Mouse (Mus musculus) cerebellum, adult 2 months (tissue): ENCODE measurements around the gene Gna13. TPM values are rescaled to one million over a fixed set of nuclear protein-coding genes. Genes with fewer than 3 reads are reported as not detected.
A peak's percentile ranks its signal among the peaks of the same experiment; 100 is the strongest.

Experiments used
- DNase-seq, 2 experiments: peaks; one replicate each; pipeline ENCODE4 v3.0.0; 2021
- H3K27ac ChIP-seq: fragments of 200-500 bp; 2 replicates; pipeline ENCODE4 v1.5.1; 2012; ENCODE audit warnings: low read length, control low read depth, inconsistent platforms; ENCODE audit not compliant: insufficient read depth
- H3K27me3 ChIP-seq: fragments of 200-500 bp; 2 replicates; pipeline ENCODE4 v1.6.1; 2012; ENCODE audit warnings: inconsistent platforms, mild to moderate bottlenecking, low read length, moderate library complexity; ENCODE audit not compliant: control insufficient read depth, insufficient read depth
- H3K4me1 ChIP-seq: fragments of 200-500 bp; 2 replicates; pipeline ENCODE4 v1.6.1; 2011; ENCODE audit warnings: low read length; ENCODE audit not compliant: control insufficient read depth, insufficient read depth
- H3K4me3 ChIP-seq: fragments of 200-500 bp; replicated peaks from 2 replicates; pipeline ENCODE3; 2011; ENCODE audit warnings: mild to moderate bottlenecking, low read depth, low read length, control low read depth; ENCODE audit not compliant: insufficient read depth
- CTCF ChIP-seq: fragments of 200-500 bp; IDR thresholded peaks from 2 replicates; pipeline ENCODE4 v1.5.1; 2011; ENCODE audit warnings: low read depth, mild to moderate bottlenecking, control low read depth, low read length, moderate library complexity, borderline replicate concordance; ENCODE audit not compliant: insufficient read depth
- POLR2A ChIP-seq: fragments of 200-500 bp; IDR thresholded peaks from 2 replicates; pipeline ENCODE4 v1.6.1; 2011; ENCODE audit warnings: low read length, control low read depth, borderline replicate concordance; ENCODE audit not compliant: insufficient read depth
- WGBS: fragments of 180-500 bp; shearing (Covaris S2); methylation state at CpG from one replicate; pipeline ENCODE4 v1.1.7; 2018; 5-methylcytosine and 5-hydroxymethylcytosine counted together
- polyA plus RNA-seq: library from polyadenylated mRNA; depleted of rRNA; stranded (reverse); fragments of >200 nt; gene quantifications from 2 replicates; pipeline ENCODE4 v1.2.3, GENCODE M21; 2012; rRNA removed

Gna13 gene
- polyA plus RNA-seq, 1 experiment, result 37.5 TPM

DNA sequence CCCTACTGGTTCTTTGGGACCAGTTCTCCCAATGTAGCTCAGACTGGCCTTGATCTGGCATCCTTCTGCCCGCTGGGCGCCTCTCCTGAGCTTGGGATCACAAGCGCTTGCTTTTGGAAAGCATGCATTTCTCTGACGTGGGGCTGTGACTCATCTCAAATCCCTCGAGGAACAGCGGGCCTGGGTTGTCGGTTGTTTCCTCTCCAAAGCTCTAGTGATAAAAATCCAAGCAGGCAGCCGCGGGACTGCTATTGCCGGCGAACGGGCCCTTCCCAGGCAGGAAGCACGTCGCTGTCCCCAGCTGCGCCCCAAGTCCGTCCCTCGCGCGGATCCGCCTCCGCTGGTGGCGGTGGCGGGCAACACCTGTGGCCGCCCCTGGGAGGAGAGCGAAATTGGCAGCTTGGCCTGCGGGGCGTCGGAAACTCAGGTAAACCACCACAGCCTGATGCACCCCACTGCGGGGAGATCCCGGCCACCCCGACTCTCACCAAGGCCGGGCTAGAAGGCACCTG lies 77.3 kb downstream of the Gna13 start:
- no peaks in the 10 kb centered on the region for H3K27me3 ChIP-seq
- 2% methylated on average over 32 of the region's 32 CpGs for WGBS
- no peak for TF ChIP-seq CTCF
- no peak for TF ChIP-seq POLR2A
- H3K4me3 ChIP-seq, result peak overlapping the region; percentile 39
- H3K4me1 ChIP-seq, result no peaks in the 10 kb centered on the region; the same call in none of the 2 replicates
- H3K27ac ChIP-seq, result no peak overlapping the region
- DNase-seq, result peak; percentile 76 to 84

DNA sequence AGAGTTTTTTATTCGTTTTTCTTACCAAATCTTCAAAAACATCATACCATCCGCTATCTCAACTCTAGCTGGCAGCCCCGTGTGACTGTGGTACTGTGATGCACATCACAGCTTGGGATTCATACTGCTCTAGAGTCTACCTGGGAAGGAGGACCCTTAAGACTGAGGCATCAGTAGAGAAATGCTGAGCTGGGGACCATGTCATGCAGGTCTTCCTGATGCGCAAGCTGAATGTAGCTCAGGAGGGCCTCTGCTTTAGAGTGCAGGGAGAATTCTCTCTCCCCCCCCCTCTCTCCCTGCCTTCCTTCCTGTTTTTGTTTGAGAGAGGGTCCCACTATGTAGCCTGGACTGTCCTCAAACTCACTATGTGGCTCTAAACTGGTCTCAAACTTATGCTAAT lies 78.0 kb downstream of the Gna13 start:
- TF ChIP-seq POLR2A (no peak), CTCF (no peak)
- no peak overlapping the region for H3K4me3 ChIP-seq

DNA sequence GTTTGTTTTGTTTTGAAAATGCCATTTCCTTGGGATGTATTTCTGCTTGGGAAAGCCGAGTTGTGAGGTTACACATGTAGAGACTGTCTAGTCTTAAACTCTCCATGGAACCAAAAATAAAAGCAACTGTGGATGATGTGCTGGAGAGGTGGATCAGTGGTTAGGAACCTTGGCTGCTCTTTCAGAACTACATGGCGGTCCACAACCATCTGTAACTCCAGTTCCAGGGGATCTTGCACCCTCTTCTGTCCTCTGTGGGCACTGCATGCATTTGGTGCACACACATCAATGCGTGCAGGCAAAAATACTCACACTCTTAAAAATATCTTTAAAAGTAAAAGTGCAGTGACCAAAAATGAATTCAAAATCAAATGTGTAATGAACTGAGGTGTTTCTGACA lies 78.5 kb downstream of the Gna13 start:
- Histone ChIP-seq H3K27ac (no peak overlapping the region), H3K27me3 (no peaks in the 10 kb centered on the region), H3K4me3 (no peak overlapping the region), H3K4me1 (no peaks in the 10 kb centered on the region; the same call in none of the 2 replicates)
- TF ChIP-seq POLR2A (no peak), CTCF (peak; percentile 74)
- no peak for DNase-seq
- 70% methylated on average over 3 of the region's 3 CpGs for WGBS

More for the DNA sequence above, 78.0 kb downstream of the Gna13 start:
- Histone ChIP-seq H3K4me1 (no peaks in the 10 kb centered on the region; the same call in none of the 2 replicates), H3K27me3 (no peaks in the 10 kb centered on the region), H3K27ac (no peak overlapping the region)
- WGBS, result 75% methylated on average over 4 of the region's 4 CpGs
- no peak for DNase-seq

DNA sequence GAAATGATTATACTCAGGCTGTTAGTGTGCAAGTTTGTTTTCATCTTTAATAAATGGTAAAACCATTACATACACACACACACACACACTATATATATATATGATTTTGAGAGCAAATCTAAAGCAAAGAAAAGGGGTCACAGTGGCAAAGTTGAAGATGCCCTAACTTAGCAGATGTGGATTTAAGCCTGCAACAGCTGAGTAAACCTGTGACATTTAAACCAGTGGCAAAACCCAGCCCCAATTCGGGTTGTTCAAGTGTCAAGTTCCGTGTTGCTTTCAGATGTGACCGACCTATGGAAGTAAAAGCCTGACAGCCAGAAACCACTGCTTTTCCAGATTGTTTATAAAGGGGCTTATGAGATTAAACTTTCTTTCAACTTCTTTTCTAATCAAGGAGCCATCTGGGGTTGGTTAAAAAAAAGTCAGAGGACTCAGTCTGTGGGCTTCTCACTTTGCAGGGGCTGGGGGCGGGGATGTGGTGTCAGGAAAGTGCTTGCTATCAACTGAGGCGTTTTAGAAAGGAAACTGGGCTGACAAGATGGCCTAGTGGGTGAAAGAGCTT lies 79.6 kb downstream of the Gna13 start:
- H3K4me3 ChIP-seq, result no peak overlapping the region
- WGBS, result 82% methylated on average over 5 of the region's 5 CpGs
- TF ChIP-seq CTCF (no peak), POLR2A (no peak)
- H3K4me1 ChIP-seq, result no peaks in the 10 kb centered on the region; the same call in 1 of the 2 replicates
- no peak for DNase-seq
- H3K27ac ChIP-seq, result no peak overlapping the region
- no peaks in the 10 kb centered on the region for H3K27me3 ChIP-seq

DNA sequence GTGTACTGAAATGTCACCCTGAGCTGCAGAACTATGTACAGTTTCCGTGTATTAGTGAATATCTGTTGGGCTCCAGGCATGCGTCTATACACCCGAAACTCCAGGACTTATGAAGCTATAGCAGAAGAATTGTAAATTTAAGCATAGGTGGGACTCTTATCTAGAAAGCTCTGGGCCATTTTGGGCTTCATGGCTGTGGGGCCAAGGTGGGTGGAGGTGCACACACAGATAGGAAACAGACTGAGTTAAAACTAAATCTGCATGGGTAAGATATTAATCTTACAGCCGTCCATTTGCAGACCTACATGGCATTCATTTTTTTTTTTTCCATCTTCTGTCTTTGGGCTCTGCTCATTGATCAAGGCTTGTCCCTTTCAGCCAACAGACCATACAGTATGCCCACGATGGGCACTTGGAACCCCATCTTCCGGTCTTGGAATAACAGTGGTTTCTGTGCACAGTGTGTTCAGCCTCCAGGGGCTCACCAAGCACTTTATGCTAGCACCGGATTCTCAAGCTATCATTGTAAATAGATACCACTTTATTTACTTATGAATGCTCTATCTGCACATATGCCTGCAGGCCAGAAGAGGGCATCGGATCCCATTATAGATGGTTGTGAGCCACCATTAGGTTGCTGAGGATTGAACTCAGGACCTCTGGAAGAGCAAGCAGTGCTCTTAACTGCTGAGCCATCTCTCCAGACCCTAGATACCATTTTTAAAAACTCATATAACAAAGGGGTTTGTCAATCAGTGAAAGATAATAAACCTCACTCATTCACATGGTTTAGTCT lies 81.0 kb downstream of the Gna13 start:
- no peaks in the 10 kb centered on the region for H3K4me1 ChIP-seq
- H3K27ac ChIP-seq, result no peak overlapping the region
- no peaks in the 10 kb centered on the region for H3K27me3 ChIP-seq
- no peak for DNase-seq
- 91% methylated on average over 8 of the region's 8 CpGs for WGBS
- TF ChIP-seq POLR2A (no peak), CTCF (no peak)
- no peak overlapping the region for H3K4me3 ChIP-seq

DNA sequence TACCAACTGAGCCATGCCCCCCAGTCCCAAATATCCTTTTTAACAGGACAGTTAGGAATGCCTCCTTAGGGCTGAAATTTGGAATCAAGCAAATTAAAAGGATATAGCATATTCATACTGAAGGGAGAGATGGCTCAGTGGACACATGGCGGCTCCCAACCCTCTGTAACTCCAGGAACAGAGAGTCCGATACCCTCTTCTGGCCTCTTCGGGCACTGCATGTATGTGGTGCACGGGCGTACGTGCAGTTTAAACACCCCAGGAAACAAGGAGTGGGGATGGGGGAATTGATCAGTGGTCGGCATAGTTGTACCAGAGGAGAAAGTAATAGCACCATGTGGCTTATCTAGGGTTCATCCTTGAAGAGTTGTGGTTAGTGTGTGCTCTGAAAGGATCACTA lies 82.0 kb downstream of the Gna13 start:
- no peaks in the 10 kb centered on the region for H3K27me3 ChIP-seq
- no peak for TF ChIP-seq POLR2A
- peak; percentile 31; the same call in 1 of the 2 replicates for TF ChIP-seq CTCF
- 63% methylated on average over 7 of the region's 7 CpGs for WGBS
- H3K4me3 ChIP-seq, result no peak overlapping the region
- DNase-seq, result no peak
- no peaks in the 10 kb centered on the region for H3K4me1 ChIP-seq
- H3K27ac ChIP-seq, result no peak overlapping the region

DNA sequence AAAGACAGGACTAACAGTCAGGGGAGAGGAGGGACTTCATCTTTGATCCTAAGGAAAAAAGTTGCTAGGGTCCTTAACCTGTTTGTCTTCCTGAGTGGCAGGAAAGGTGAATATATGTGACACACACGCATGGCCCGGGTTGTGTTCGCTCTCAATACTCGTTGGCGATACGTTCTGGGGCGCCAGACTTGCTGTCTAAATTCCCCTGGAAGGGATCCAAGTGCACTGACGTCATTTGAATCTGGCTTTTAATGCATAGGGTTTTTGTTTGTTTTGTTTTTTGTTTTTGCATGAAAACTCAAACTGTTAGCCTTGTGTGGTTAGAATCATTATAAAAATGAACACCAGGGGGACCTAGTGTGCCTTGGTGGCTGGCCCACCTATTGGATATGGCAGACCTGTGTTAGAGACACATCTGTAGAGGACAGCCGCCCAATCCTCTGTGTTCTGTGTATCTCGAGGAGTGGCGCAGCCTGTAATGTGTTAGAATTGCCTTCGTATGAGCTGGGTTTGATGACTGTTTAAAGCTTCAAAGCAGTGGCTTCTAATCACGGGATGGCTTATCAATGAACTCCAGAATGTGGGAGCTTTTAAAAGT lies 82.9 kb downstream of the Gna13 start:
- no peak overlapping the region for H3K4me3 ChIP-seq
- no peaks in the 10 kb centered on the region for H3K4me1 ChIP-seq
- peak; percentile 37 to 59 for DNase-seq
- no peaks in the 10 kb centered on the region for H3K27me3 ChIP-seq
- 45% methylated on average over 13 of the region's 13 CpGs for WGBS
- H3K27ac ChIP-seq, result no peak overlapping the region
- peak; percentile 79 for TF ChIP-seq CTCF
- TF ChIP-seq POLR2A, result no peak

Other genes with a start within 250 kb of the Gna13 start
- gene E030025P04Rik, start 218.5 kb upstream of the Gna13 start, polyA plus RNA-seq, result not detected in 2 replicates
- 5.3 and 6.2 TPM in 2 replicates for gene Rgs9, start 64.7 kb upstream of the Gna13 start, polyA plus RNA-seq
- not detected in 2 replicates for gene 9930022D16Rik, start 51.1 kb downstream of the Gna13 start, polyA plus RNA-seq
- gene Amz2, start 63.1 kb downstream of the Gna13 start, polyA plus RNA-seq, result 63.8 and 64.1 TPM in 2 replicates
- 39.5 and 47.1 TPM in 2 replicates for gene Arsg, start 110.5 kb downstream of the Gna13 start, polyA plus RNA-seq
- gene Slc16a6, start 110.8 kb downstream of the Gna13 start, polyA plus RNA-seq, result 7.9 and 8.9 TPM in 2 replicates
- gene Wipi1, start 249.1 kb downstream of the Gna13 start, polyA plus RNA-seq, result 20.4 and 23.1 TPM in 2 replicates